Mouse (Mus musculus): ENCODE data around the gene Cyp2j9. TPM values are rescaled to one million over a fixed set of nuclear protein-coding genes. Genes with fewer than 3 reads are reported as not detected.

Cyp2j9 gene
- total and polyA plus RNA-seq, 3 experiments: 1.0 to 2.5 (median 1.9) TPM

GRCm38 (mm10) chr4:96551619-96552018 lies 39.8 kb downstream of the Cyp2j9 start:
- H3K4me3 ChIP-seq: no peak overlapping the region
- no peaks in the 10 kb centered on the region; the same call in 1 of the 2 replicates for H3K79me2 ChIP-seq (replicated peaks; ENCODE audit: control insufficient read depth, insufficient read depth, low read length)
- no peak overlapping the region for H3K27ac ChIP-seq
- WGBS: 82% methylated on average over 3 of the region's 3 CpGs
- H3K36me3 ChIP-seq (ENCODE audit: control insufficient read depth, insufficient read depth, low read length): no peaks in the 10 kb centered on the region
- H3K27me3 ChIP-seq (ENCODE audit: control insufficient read depth, insufficient read depth, low read length): no peaks in the 10 kb centered on the region
- peaks cover 3% of the 10 kb centered on the region for H3K4me1 ChIP-seq (ENCODE audit: control insufficient read depth, insufficient read depth, low read length)
- intact Hi-C loops (cut with DNase I): no loop called here
- TF ChIP-seq EP300 (IDR thresholded peaks at IDR 0.05; ENCODE audit: insufficient read depth, low read depth, low read length) (no peak), POLR2A (IDR thresholded peaks at IDR 0.05; ENCODE audit: insufficient read depth, low read depth, low read length) (no peak), CTCF (IDR thresholded peaks at IDR 0.05) (no peak)
- DNase-seq: no peak
- no peak overlapping the region for H3K9ac ChIP-seq (ENCODE audit: low read depth, low read length)

GRCm38 (mm10) chr4:96545976-96546375 lies 45.4 kb downstream of the Cyp2j9 start:
- H3K4me3 ChIP-seq: no peak overlapping the region
- no peak overlapping the region for H3K9ac ChIP-seq (ENCODE audit: low read depth, low read length)
- intact Hi-C loops (cut with DNase I): no loop called here
- TF ChIP-seq CTCF (IDR thresholded peaks at IDR 0.05) (no peak), POLR2A (IDR thresholded peaks at IDR 0.05; ENCODE audit: insufficient read depth, low read depth, low read length) (no peak), EP300 (IDR thresholded peaks at IDR 0.05; ENCODE audit: insufficient read depth, low read depth, low read length) (no peak)
- no peaks in the 10 kb centered on the region for H3K27me3 ChIP-seq (ENCODE audit: control insufficient read depth, insufficient read depth, low read length)
- no peaks in the 10 kb centered on the region for H3K79me2 ChIP-seq (replicated peaks; ENCODE audit: control insufficient read depth, insufficient read depth, low read length)
- no peak overlapping the region for H3K27ac ChIP-seq
- no peaks in the 10 kb centered on the region for H3K4me1 ChIP-seq (ENCODE audit: control insufficient read depth, insufficient read depth, low read length)
- no peaks in the 10 kb centered on the region for H3K36me3 ChIP-seq (ENCODE audit: control insufficient read depth, insufficient read depth, low read length)
- no peak for DNase-seq
- 60% methylated on average over 1 of the region's 1 CpGs for WGBS

GRCm38 (mm10) chr4:96525772-96526171 lies 65.6 kb downstream of the Cyp2j9 start:
- TF ChIP-seq POLR2A (IDR thresholded peaks at IDR 0.05; ENCODE audit: insufficient read depth, low read depth, low read length) (no peak), EP300 (IDR thresholded peaks at IDR 0.05; ENCODE audit: insufficient read depth, low read depth, low read length) (no peak), CTCF (IDR thresholded peaks at IDR 0.05) (peak; percentile 57)
- Histone ChIP-seq H3K9ac (ENCODE audit: low read depth, low read length) (no peak overlapping the region), H3K36me3 (ENCODE audit: control insufficient read depth, insufficient read depth, low read length) (no peaks in the 10 kb centered on the region; the same call in 1 of the 2 replicates), H3K4me3 (no peak overlapping the region), H3K79me2 (replicated peaks; ENCODE audit: control insufficient read depth, insufficient read depth, low read length) (no peaks in the 10 kb centered on the region), H3K27me3 (ENCODE audit: control insufficient read depth, insufficient read depth, low read length) (no peaks in the 10 kb centered on the region), H3K27ac (no peak overlapping the region), H3K4me1 (ENCODE audit: control insufficient read depth, insufficient read depth, low read length) (no peaks in the 10 kb centered on the region)
- WGBS: 5% methylated on average over 1 of the region's 1 CpGs
- intact Hi-C loops (cut with DNase I): loop anchor here (10.0 kb wide), 1 partner anchor 251 kb away; no protein-coding TSS in a partner anchor
- DNase-seq: no peak

GRCm38 (mm10) chr4:96522256-96522655 lies 69.1 kb downstream of the Cyp2j9 start:
- Histone ChIP-seq H3K4me3 (no peak overlapping the region), H3K9ac (ENCODE audit: low read depth, low read length) (no peak overlapping the region), H3K79me2 (replicated peaks; ENCODE audit: control insufficient read depth, insufficient read depth, low read length) (no peaks in the 10 kb centered on the region), H3K4me1 (ENCODE audit: control insufficient read depth, insufficient read depth, low read length) (no peaks in the 10 kb centered on the region), H3K27ac (no peak overlapping the region), H3K27me3 (ENCODE audit: control insufficient read depth, insufficient read depth, low read length) (no peaks in the 10 kb centered on the region), H3K36me3 (ENCODE audit: control insufficient read depth, insufficient read depth, low read length) (no peaks in the 10 kb centered on the region; the same call in 1 of the 2 replicates)
- peak in 1 of 2 experiments; percentile 28 for DNase-seq
- 62% methylated on average over 2 of the region's 2 CpGs for WGBS
- intact Hi-C loops (cut with DNase I): loop anchor here (10.0 kb wide), 1 partner anchor 247 kb away; no protein-coding TSS in a partner anchor
- TF ChIP-seq CTCF (IDR thresholded peaks at IDR 0.05): no peak
- no peak for TF ChIP-seq EP300 (IDR thresholded peaks at IDR 0.05; ENCODE audit: insufficient read depth, low read depth, low read length)
- TF ChIP-seq POLR2A (IDR thresholded peaks at IDR 0.05; ENCODE audit: insufficient read depth, low read depth, low read length): no peak

Other genes with a start within 250 kb of the Cyp2j9 start
- gene Cyp2j11, start 242.9 kb downstream of the Cyp2j9 start, total RNA-seq (2021): not detected
- not detected in 2 replicates for gene Cyp2j11, start 242.9 kb downstream of the Cyp2j9 start, polyA plus RNA-seq (2012; rRNA removed)
- gene Cyp2j8, start 84.2 kb downstream of the Cyp2j9 start, total RNA-seq (2021): not detected
- gene Cyp2j8, start 84.2 kb downstream of the Cyp2j9 start, polyA plus RNA-seq (2012; rRNA removed): not detected in 2 replicates
- 1 to 10 TPM; 2.3 to 2.8 TPM for gene Cyp2j6, start 37.9 kb downstream of the Cyp2j9 start, total RNA-seq (2021)
- gene Cyp2j6, start 37.9 kb downstream of the Cyp2j9 start, polyA plus RNA-seq (2012; rRNA removed): 1.8 and 2.6 TPM in 2 replicates
- not detected for gene Cyp2j5, start 72.6 kb upstream of the Cyp2j9 start, total RNA-seq (2021)
- gene Cyp2j5, start 72.6 kb upstream of the Cyp2j9 start, polyA plus RNA-seq (2012; rRNA removed): 0.15 TPM in 1 of 2 replicates, not detected in the other
- gene Gm12695, start 193.6 kb upstream of the Cyp2j9 start, total RNA-seq (2021): not detected
- 0.08 TPM in 1 of 2 replicates, not detected in the other for gene Gm12695, start 193.6 kb upstream of the Cyp2j9 start, polyA plus RNA-seq (2012; rRNA removed)